Mouse (Mus musculus) ES-E14 (cell line): ENCODE measurements around the gene Rad50. TPM values are rescaled to one million over a fixed set of nuclear protein-coding genes. Genes with fewer than 3 reads are reported as not detected.

ENCODE experiments used
- DNase-seq: peaks from one replicate; pipeline ENCODE4 v3.0.0-alpha.2; 2013; ENCODE audit warnings: low read depth, low spot score
- H3K27ac ChIP-seq: 2 replicates; pipeline ENCODE4 v1.5.1; 2012; ENCODE audit warnings: low read depth, mild to moderate bottlenecking, low read length, moderate library complexity, mixed read lengths; ENCODE audit not compliant: poor library complexity, insufficient read depth, severe bottlenecking
- H3K36me3 ChIP-seq: 2 replicates; pipeline ENCODE4 v1.6.1; 2012; ENCODE audit warnings: mild to moderate bottlenecking, low read length, moderate library complexity, mixed read lengths; ENCODE audit not compliant: control insufficient read depth, poor library complexity, insufficient read depth, severe bottlenecking
- H3K4me1 ChIP-seq, 2 experiments: fragments of 150-350 bp in 1 of 2; sonication (generic) in 1 of 2; 2 replicates each; pipeline ENCODE4 v1.6.1; 2012; ENCODE audit warnings: low read length in 2 of 2, mild to moderate bottlenecking in 1 of 2, mixed read lengths in 1 of 2; ENCODE audit not compliant: control insufficient read depth in 2 of 2, insufficient read depth in 2 of 2, poor library complexity in 1 of 2
- H3K4me3 ChIP-seq, 2 experiments: fragments of 150-350 bp in 1 of 2; sonication (generic) in 1 of 2; 2 replicates each; pipeline ENCODE4 v1.5.1; 2012; ENCODE audit warnings: low read length in 2 of 2, low read depth in 1 of 2, mild to moderate bottlenecking in 1 of 2, mixed read lengths in 1 of 2; ENCODE audit not compliant: insufficient read depth in 1 of 2, poor library complexity in 1 of 2, severe bottlenecking in 1 of 2
- H3K9ac ChIP-seq: 2 replicates; pipeline ENCODE4 v1.6.1; 2012; ENCODE audit warnings: low read depth, mild to moderate bottlenecking, low read length, mixed read lengths; ENCODE audit not compliant: poor library complexity, insufficient read depth, severe bottlenecking
- H3K9me3 ChIP-seq: fragments of 150-350 bp; sonication (generic); 2 replicates; pipeline ENCODE4 v1.6.1; 2012; ENCODE audit warnings: low read depth, mild to moderate bottlenecking, low read length; ENCODE audit not compliant: control insufficient read depth, insufficient read depth
- CHD2 ChIP-seq: IDR thresholded peaks from 2 replicates; pipeline ENCODE4 v1.6.1; 2014; ENCODE audit warnings: mild to moderate bottlenecking, low read depth, low read length, inconsistent platforms
- HCFC1 ChIP-seq: IDR thresholded peaks from 2 replicates; pipeline ENCODE4 v1.6.1; 2012; ENCODE audit warnings: low read length, inconsistent platforms, borderline replicate concordance; ENCODE audit not compliant: insufficient read depth
- MAFK ChIP-seq: IDR thresholded peaks from 2 replicates; pipeline ENCODE4 v1.6.1; 2014; ENCODE audit warnings: mild to moderate bottlenecking, low read depth, low read length, inconsistent platforms; ENCODE audit not compliant: insufficient read depth
- ZC3H11A ChIP-seq: IDR thresholded peaks from 2 replicates; pipeline ENCODE4 v1.6.1; 2012; ENCODE audit warnings: low read depth, mild to moderate bottlenecking, inconsistent platforms, low read length, borderline replicate concordance
- ZNF384 ChIP-seq: IDR thresholded peaks from 2 replicates; pipeline ENCODE4 v1.6.1; 2012; ENCODE audit warnings: low read depth, low read length, inconsistent platforms
- in situ Hi-C, 2 experiments: fragments of 600-800 bp; cut with MboI; formaldehyde crosslinking; loops; one replicate each; pipeline ENCODE4 v1.15.1; 2025; ENCODE audit warnings: low sequenced_read_pairs in 2 of 2, inconsistent platforms in 1 of 2; ENCODE audit not compliant: unreplicated experiment in 2 of 2
- total RNA-seq: library from RNA; depleted of rRNA; stranded (reverse); fragments of 300-350 nt; gene quantifications from 2 replicates; pipeline ENCODE4 v1.2.3, GENCODE M21; 2012

Gene Rad50
- total RNA-seq, 1 experiment = 32.0 TPM

- no peak overlapping the region for H3K27ac ChIP-seq
- peaks cover 0 to 12% of the 10 kb centered on the region in 2 experiments; a peak in 1 of 4 replicates for H3K4me1 ChIP-seq
- peak; percentile 35 for DNase-seq
- TF ChIP-seq ZNF384 = no peak
- no peak for TF ChIP-seq CHD2
- no peak for TF ChIP-seq HCFC1
- no peak for TF ChIP-seq ZC3H11A
- TF ChIP-seq MAFK = no peak
- no peak overlapping the region for H3K4me3 ChIP-seq
- H3K9me3 ChIP-seq = no peaks in the 10 kb centered on the region
- in situ Hi-C loops = no loop called here
- H3K36me3 ChIP-seq = no peaks in the 10 kb centered on the region
- no peak overlapping the region for H3K9ac ChIP-seq
These were observed 74.9 kb downstream of the Rad50 start for GRCm38 (mm10) chr11:53632122-53632733.

GRCm38 (mm10) chr11:53627859-53628258 is 79.3 kb downstream of the Rad50 start:
- Histone ChIP-seq H3K9ac (no peak overlapping the region), H3K4me1 (peaks cover 0 to 3% of the 10 kb centered on the region in 2 experiments; a peak in 1 of 4 replicates), H3K27ac (no peak overlapping the region), H3K9me3 (no peaks in the 10 kb centered on the region), H3K36me3 (no peaks in the 10 kb centered on the region), H3K4me3 (no peak overlapping the region)
- peak; percentile 81 for DNase-seq
- TF ChIP-seq CHD2 = no peak
- TF ChIP-seq MAFK = no peak
- peak; percentile 3; the same call in 1 of the 2 replicates for TF ChIP-seq ZC3H11A
- no peak for TF ChIP-seq HCFC1
- in situ Hi-C loops = no loop called here

- H3K27ac ChIP-seq = no peak overlapping the region
- TF ChIP-seq MAFK (no peak), ZC3H11A (no peak), CHD2 (no peak), ZNF384 (no peak), HCFC1 (no peak)
- no peaks in the 10 kb centered on the region for H3K9me3 ChIP-seq
- no peaks in the 10 kb centered on the region for H3K4me1 ChIP-seq
- in situ Hi-C loops = no loop called here
- no peak overlapping the region for H3K4me3 ChIP-seq
- H3K9ac ChIP-seq = no peak overlapping the region
- H3K36me3 ChIP-seq = no peaks in the 10 kb centered on the region
- DNase-seq = no peak
These were observed 80.2 kb downstream of the Rad50 start for GRCm38 (mm10) chr11:53626802-53627373.

- TF ChIP-seq HCFC1 (no peak), MAFK (no peak)
- in situ Hi-C loops = no loop called here
- Histone ChIP-seq H3K9me3 (no peaks in the 10 kb centered on the region), H3K36me3 (no peaks in the 10 kb centered on the region), H3K27ac (no peak overlapping the region), H3K4me1 (no peaks in the 10 kb centered on the region; a peak in 1 of 4 replicates), H3K4me3 (no peak overlapping the region), H3K9ac (no peak overlapping the region)
- DNase-seq = no peak
These were observed 83.0 kb downstream of the Rad50 start for GRCm38 (mm10) chr11:53624124-53624523.
